Mouse (Mus musculus) lung, adult 2 months (tissue): ENCODE data around the gene Rab26. TPM values are rescaled to one million over a fixed set of nuclear protein-coding genes. Genes with fewer than 3 reads are reported as not detected.

Experiments
- DNase-seq: peaks from one replicate; pipeline ENCODE4 v3.0.0; 2022
- H3K4me1 ChIP-seq: fragments of 200-500 bp; 2 replicates; pipeline ENCODE4 v1.6.1; 2011; ENCODE audit warnings: low read length; ENCODE audit not compliant: control insufficient read depth, insufficient read depth
- H3K4me3 ChIP-seq: fragments of 200-500 bp; replicated peaks from 2 replicates; pipeline ENCODE3; 2011; ENCODE audit warnings: low read depth, mild to moderate bottlenecking, control low read depth, low read length; ENCODE audit errors: extremely low read depth
- CTCF ChIP-seq: fragments of 200-500 bp; IDR thresholded peaks from 2 replicates; pipeline ENCODE4 v1.5.1; 2011; ENCODE audit warnings: mild to moderate bottlenecking, low read length, control low read depth; ENCODE audit not compliant: insufficient read depth
- POLR2A ChIP-seq: fragments of 200-500 bp; IDR thresholded peaks from 2 replicates; pipeline ENCODE4 v1.6.1; 2011; ENCODE audit warnings: low read depth, mild to moderate bottlenecking, control low read depth, low read length, borderline replicate concordance; ENCODE audit errors: extremely low read depth
- WGBS: fragments of 180-500 bp; shearing (Covaris S2); methylation state at CpG from one replicate; pipeline ENCODE4 v1.1.7; 2018; 5-methylcytosine and 5-hydroxymethylcytosine counted together
- polyA plus RNA-seq: library from polyadenylated mRNA; depleted of rRNA; stranded (reverse); fragments of >200 nt; gene quantifications from 2 replicates; pipeline ENCODE4 v1.2.3, GENCODE M21; 2012; rRNA removed

Rab26 gene
- polyA plus RNA-seq, 1 experiment = 1.1 TPM

DNA sequence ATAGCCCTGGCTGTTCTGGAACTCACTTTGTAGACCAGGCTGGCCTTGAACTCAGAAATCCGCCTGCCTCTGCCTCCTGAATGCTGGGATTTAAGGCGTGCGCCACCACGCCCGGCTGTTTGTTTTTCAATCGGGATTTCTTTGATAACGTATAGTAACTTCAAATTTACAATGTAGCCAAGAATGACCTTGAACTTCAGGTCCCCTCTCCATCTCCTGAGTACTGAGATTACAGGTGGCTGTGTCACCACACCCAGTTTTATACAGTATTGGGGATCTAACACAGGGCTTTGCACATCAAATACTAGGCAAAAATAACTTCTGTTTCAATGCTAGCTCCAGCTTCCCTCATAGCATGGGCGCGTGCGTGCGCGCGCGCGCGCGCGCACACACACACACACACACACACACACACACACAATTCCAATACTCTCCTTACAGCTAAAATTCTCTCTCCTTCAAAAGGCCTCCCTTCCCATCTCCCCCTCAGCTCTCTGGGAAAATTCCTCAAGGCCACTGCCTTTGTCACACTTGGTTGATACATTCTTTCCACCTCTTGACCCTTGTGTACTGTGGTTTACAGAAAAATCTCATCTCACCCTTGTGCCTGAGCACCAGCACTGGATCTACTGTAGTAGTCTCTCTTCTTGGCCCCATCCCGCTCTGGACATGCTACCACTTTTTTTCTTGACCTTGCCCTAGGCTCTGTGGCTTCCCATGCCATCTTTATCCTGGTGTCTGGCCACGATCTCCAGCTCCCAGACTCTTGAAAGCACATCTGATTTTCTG is 52.8 kb downstream of the Rab26 start:
- no peak for DNase-seq
- 91% methylated on average over 20 of the region's 20 CpGs for WGBS
- Histone ChIP-seq H3K4me3 (no peak overlapping the region), H3K4me1 (peaks cover 3% of the 10 kb centered on the region; the same call in 1 of the 2 replicates)
- no peak for TF ChIP-seq CTCF
- TF ChIP-seq POLR2A = no peak

DNA sequence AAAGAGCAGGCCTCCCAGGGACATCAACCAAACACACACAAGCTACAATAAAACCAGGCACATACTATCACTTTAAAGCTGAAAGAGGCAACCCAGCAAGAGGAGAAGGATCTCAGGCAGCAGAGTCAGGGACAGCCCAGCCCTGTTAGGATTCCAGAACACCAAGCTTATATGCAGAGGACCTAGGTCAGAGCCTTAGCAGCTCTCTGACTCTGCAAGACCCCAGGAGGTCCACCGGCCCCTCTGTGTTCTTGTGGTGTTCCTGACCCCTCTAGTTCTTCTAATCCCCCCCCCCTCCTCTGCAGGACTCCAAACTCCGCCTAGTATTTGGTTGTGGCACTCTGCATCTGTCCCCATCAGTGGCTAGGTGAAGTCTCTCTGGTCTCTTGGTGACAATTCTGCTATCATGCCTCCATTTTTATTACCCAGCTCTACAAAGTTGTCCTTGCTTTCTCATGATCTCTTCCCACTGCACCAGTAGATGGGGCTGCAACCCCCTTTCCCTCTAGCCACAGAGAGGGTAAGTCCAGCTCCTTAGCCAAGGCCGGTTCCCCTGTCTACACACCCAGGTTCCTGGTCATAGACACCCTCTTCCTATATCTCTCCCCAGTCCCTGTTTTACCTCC is 53.7 kb downstream of the Rab26 start:
- DNase-seq = no peak
- 54% methylated on average over 3 of the region's 3 CpGs for WGBS
- Histone ChIP-seq H3K4me3 (no peak overlapping the region), H3K4me1 (peaks cover 3% of the 10 kb centered on the region; the same call in 1 of the 2 replicates)
- TF ChIP-seq POLR2A (no peak), CTCF (0 out of 2 replicates have a peak, but pooled peaks have one; percentile 2)

DNA sequence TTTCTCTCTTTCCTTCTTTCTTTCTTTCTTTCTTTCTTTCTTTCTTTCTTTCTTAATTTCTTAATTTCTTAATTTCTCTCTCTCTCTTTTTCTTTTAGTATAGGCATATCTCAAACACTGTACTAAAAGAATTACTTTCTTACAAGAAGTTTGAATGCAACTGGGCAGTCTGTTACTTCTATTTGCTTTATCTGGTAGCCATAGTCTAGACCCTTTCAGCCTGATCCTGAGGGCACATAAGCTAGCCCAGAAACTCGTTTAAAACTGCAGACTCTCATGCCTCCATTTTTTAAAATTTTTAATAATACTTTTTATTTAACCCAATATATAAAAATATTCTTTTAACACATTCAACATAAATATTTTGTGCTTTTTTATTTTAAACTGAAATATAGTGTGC is 54.6 kb downstream of the Rab26 start:
- 7% methylated on average over 1 of the region's 1 CpGs for whole genome bisulfite sequencing
- Histone ChIP-seq H3K4me1 (peaks cover 3% of the 10 kb centered on the region; the same call in 1 of the 2 replicates), H3K4me3 (no peak overlapping the region)
- TF ChIP-seq POLR2A (no peak), CTCF (no peak)
- no peak for DNase-seq

DNA sequence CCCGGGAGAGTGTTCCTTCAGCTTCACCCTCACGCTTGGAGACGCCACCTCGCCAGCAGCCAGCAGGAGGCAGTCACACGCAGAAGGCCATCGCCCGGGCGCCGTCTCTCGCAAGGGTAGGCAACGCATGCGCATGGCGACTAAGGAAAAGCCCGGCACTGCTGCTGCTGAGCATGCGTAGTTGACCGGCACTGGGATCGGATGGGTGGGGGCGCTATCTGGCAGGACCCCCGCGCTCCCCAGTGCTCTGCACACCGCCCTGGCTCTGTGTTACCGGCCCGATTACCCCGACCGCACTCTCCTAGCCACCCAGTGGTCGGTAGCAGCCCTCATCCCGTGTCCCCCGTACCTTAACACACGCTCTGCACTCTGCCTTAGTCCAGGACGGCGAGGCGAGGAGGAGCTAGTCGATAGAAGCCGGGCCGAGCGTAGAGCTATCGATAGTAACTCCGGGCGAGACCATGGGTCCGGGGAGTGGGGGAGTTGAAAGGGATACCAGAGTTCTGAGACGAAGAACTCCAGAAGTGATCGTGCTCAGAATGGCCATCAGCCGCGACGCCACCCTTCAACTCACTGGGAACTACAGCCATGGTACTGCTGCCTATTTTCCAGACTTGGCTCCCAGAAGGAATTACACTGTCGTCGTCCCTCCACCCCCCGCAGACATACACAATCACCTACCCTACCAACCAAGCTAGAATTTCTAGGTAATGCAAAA is 55.2 kb downstream of the Rab26 start, which contains the start of gene Mlst8:
Mlst8 (minus strand) TSS at position 416 of the 718 bp plus-strand sequence.
- under 1% methylated on average over 48 of the region's 48 CpGs for WGBS
- DNase-seq = peak; percentile 97
- Histone ChIP-seq H3K4me3 (peak within 1 kb of the TSS; percentile 98), H3K4me1 (peaks cover 3% of the 10 kb centered on the region; the same call in 1 of the 2 replicates)
- TF ChIP-seq POLR2A = peak; percentile 84; the same call in 1 of the 2 replicates
- TF ChIP-seq CTCF = peak; percentile 81

DNA sequence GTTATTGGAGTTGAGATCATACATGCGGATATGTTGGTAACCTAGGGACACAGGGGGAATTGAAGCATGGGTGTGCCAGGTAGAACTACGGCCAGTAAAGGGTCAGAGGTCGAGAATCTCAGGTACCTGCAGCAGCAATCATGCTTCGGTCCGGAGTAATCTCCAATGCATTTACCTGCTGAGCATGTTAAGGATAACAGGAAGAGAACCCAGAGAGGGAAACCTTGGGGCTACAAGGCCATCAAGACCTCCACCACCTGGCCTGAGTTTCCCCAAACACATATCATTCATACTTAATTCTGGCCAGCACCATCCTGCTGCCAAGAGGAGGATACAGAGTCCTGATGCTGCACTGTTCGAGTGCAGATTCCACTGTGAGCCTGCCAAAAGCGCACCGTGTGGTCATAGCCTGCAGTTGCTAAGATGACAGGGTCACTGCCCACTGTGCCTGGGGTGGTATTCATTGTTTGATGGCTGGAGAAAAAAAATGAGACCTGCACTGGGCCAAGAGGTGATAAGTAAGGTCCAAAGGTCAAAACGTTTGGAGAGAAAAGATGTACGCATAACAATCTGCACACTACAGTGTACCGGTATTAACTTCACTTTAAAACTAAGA is 55.9 kb downstream of the Rab26 start:
- WGBS = 40% methylated on average over 11 of the region's 11 CpGs
- no peak for DNase-seq
- no peak overlapping the region for H3K4me3 ChIP-seq
- peaks cover 3% of the 10 kb centered on the region; the same call in 1 of the 2 replicates for H3K4me1 ChIP-seq
- no peak for TF ChIP-seq POLR2A
- TF ChIP-seq CTCF = 0 out of 2 replicates have a peak, but pooled peaks have one; percentile 2

Other genes with a start within 250 kb of the Rab26 start
- 0.40 and 0.78 TPM in 2 replicates for gene Abca17, start 183.1 kb downstream of the Rab26 start, polyA plus RNA-seq
- 231 and 262 TPM in 2 replicates for gene Abca3, start 182.3 kb downstream of the Rab26 start, polyA plus RNA-seq
- gene Rnps1, start 119.6 kb downstream of the Rab26 start, polyA plus RNA-seq = 83.2 and 101 TPM in 2 replicates
- gene Eci1, start 107.6 kb downstream of the Rab26 start, polyA plus RNA-seq = 70.0 and 78.3 TPM in 2 replicates
- 7.7 and 22.4 TPM in 2 replicates for gene Dnase1l2, start 91.1 kb downstream of the Rab26 start, polyA plus RNA-seq
- gene E4f1, start 63.9 kb downstream of the Rab26 start, polyA plus RNA-seq = 85.9 and 90.1 TPM in 2 replicates
- gene Pgp, start 63.8 kb downstream of the Rab26 start, polyA plus RNA-seq = 39.5 and 46.2 TPM in 2 replicates
- gene Bricd5, start 60.3 kb downstream of the Rab26 start, polyA plus RNA-seq = 0.15 and 0.43 TPM in 2 replicates
- gene Mlst8, start 55.1 kb downstream of the Rab26 start, polyA plus RNA-seq = 27.5 and 43.2 TPM in 2 replicates
- gene Caskin1, start 45.6 kb downstream of the Rab26 start, polyA plus RNA-seq = 1.7 and 2.1 TPM in 2 replicates
- 237 and 263 TPM in 2 replicates for gene Traf7, start 6.3 kb downstream of the Rab26 start, polyA plus RNA-seq
- gene Pkd1, start 15.6 kb upstream of the Rab26 start, polyA plus RNA-seq = 136 and 146 TPM in 2 replicates
- 220 and 230 TPM in 2 replicates for gene Tsc2, start 98.4 kb upstream of the Rab26 start, polyA plus RNA-seq
- gene Nthl1, start 98.5 kb upstream of the Rab26 start, polyA plus RNA-seq = 18.8 and 19.3 TPM in 2 replicates
- 507 and 712 TPM in 2 replicates for gene Slc9a3r2, start 116.1 kb upstream of the Rab26 start, polyA plus RNA-seq
- gene Npw, start 124.2 kb upstream of the Rab26 start, polyA plus RNA-seq = 77.9 and 131 TPM in 2 replicates
- 89.7 and 89.8 TPM in 2 replicates for gene Zfp598, start 135.5 kb upstream of the Rab26 start, polyA plus RNA-seq
- 0.46 and 0.62 TPM in 2 replicates for gene Syngr3, start 155.7 kb upstream of the Rab26 start, polyA plus RNA-seq
- gene Gfer, start 161.9 kb upstream of the Rab26 start, polyA plus RNA-seq = 13.7 and 20.3 TPM in 2 replicates
- gene Noxo1, start 162.0 kb upstream of the Rab26 start, polyA plus RNA-seq = 13.2 and 14.2 TPM in 2 replicates
- 45.4 and 60.7 TPM in 2 replicates for gene Tbl3, start 173.4 kb upstream of the Rab26 start, polyA plus RNA-seq
- gene Rnf151, start 183.9 kb upstream of the Rab26 start, polyA plus RNA-seq = 0.29 and 0.57 TPM in 2 replicates
- 1,603 and 2,135 TPM in 2 replicates for gene Rps2, start 183.9 kb upstream of the Rab26 start, polyA plus RNA-seq
- 174 and 218 TPM in 2 replicates for gene Ndufb10, start 190.3 kb upstream of the Rab26 start, polyA plus RNA-seq
- gene Rpl3l, start 193.6 kb upstream of the Rab26 start, polyA plus RNA-seq = 0.26 and 6.4 TPM in 2 replicates
- 84.4 and 103 TPM in 2 replicates for gene Msrb1, start 202.4 kb upstream of the Rab26 start, polyA plus RNA-seq
- 6.4 and 8.9 TPM in 2 replicates for gene Hs3st6, start 218.8 kb upstream of the Rab26 start, polyA plus RNA-seq